Mouse (Mus musculus) thymus, adult 2 months (tissue): Measurements from ENCODE around the gene Ccndbp1.

ENCODE experiments used
- CTCF ChIP-seq: fragments of 200-500 bp; IDR thresholded peaks from 2 replicates; pipeline ENCODE4 v1.5.1; 2012; ENCODE audit warnings: mild to moderate bottlenecking, control low read depth, low read length, moderate library complexity, borderline replicate concordance; ENCODE audit not compliant: control insufficient read depth, poor library complexity, insufficient read depth; ENCODE audit errors: extremely low read depth
- POLR2A ChIP-seq: fragments of 200-500 bp; IDR thresholded peaks from 2 replicates; pipeline ENCODE4 v1.6.1; 2012; ENCODE audit warnings: mild to moderate bottlenecking, low read length, control low read depth, moderate library complexity; ENCODE audit not compliant: control insufficient read depth, poor library complexity, insufficient read depth; ENCODE audit errors: extremely low read depth

GRCm38 (mm10) chr2:121012676-121013075 is 4.5 kb downstream of the Ccndbp1 start:
- TF ChIP-seq CTCF (no peak), POLR2A (no peak)
